Mouse (Mus musculus): ENCODE results near the gene Hectd1.
A peak's percentile ranks its signal among the peaks of the same experiment; 100 is the strongest.

The Hectd1 gene

DNA sequence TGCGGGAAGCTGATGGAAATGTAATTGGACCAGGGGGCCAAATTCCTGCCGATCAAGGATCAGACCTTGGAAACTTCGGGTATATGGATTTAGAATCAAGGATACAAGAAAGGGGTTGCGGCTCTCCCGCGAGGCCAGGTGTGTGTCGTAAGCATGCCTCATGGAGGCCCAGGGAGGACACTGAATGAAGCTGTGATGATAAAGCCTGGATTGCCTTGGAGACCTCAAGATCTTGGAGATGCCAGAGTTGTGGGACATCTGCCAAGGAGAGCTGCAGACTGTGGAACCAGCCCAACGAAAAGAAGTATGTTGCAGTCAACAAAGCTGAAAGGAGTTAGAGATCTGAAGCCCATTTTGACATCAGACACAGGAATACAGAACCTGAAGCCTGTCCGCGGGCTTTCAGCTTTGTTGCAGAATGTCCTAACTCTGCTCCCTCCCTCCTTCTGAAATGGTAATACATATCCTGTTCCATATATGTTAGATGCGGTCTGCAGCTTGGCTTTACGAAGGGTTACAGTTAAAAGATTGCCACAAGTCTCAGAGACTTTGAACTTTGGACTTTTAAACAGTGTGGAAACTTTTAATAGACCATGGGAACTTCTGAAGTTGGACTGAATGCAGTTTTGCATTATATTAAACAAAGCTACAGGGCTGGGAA, 73.3 kb downstream of the Hectd1 start:
- TF ChIP-seq GATA4 (IDR thresholded peaks at IDR 0.05; ENCODE audit: insufficient replicate concordance, low read length), result no peak

DNA sequence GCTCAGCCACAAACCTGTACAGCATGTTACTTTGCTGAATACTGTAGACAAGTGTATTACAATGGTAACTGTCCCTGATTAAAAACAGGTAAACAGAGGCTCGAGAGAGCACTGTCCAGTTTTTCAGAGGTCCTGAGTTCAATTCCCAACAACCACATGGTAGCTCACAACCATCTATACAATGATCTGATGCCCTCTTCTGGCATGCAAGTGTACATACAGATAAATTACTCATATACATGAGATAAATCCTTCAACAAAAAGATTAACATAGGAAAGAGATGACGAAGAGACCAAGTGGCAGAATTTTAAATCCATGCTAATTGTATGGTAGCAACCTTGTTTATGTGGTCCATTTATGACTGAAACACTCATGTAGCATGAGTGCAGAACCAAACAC, 82.0 kb downstream of the Hectd1 start:
- no peak for TF ChIP-seq GATA4 (IDR thresholded peaks at IDR 0.05; ENCODE audit: insufficient replicate concordance, low read length)

DNA sequence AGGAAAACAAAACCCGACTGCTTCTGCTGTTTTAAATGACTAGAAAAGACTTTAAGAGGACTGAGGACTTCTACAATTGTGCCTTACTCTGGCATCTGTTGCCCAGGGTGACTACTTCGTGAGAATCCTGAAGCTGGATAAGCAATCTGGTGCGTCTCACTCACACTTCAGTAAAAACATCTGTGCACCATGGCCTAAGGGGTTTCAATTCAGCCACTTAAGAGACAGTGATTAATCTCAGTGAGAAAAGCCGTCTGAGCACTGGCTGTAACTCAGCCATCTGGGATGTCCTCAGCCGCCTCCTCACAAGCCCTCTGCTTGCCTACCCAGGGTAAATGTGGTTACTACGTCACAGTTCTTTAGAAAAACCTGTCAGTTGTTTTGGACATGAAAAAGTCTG, 84.4 kb downstream of the Hectd1 start:
- TF ChIP-seq GATA4 (IDR thresholded peaks at IDR 0.05; ENCODE audit: insufficient replicate concordance, low read length), result no peak

DNA sequence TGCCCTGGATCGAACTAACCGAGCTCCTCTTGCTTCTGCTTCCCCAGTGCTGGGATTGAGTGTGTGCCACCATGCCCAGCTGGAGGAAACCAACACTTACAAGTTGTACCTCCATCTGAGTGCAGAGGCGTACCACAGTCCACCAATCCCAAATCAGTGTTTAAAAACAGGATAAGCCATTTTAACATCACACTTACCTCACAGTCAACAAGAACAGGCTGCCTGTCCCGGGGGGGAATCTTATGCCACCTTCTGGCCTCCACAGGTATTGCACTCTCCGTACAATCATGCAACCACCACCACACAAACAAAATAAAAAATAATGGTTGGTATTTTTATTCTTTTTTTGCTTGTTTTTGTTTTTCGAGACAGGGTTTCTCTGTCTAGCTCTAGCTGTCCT, 87.6 kb downstream of the Hectd1 start:
- TF ChIP-seq GATA4 (IDR thresholded peaks at IDR 0.05; ENCODE audit: insufficient replicate concordance, low read length), result no peak

DNA sequence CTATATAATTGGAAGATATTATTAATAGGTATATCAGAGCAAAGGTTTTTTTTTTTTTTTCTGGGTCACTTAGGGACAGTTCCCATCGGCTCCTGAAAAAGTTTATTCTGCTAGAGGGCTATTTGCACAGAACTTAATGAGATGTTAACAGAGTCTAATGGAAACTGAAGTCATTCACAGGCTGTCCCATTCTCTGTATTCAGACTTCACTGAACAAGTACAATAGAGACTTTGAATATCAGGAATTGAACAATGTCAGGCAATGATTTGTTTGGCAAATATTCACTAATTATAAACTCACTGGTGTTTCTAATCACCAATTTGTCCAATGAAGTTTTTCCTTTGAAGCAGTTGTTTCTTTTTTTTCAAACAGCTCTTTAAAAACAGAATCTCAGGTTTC, 92.5 kb downstream of the Hectd1 start:
- TF ChIP-seq GATA4 (IDR thresholded peaks at IDR 0.05; ENCODE audit: insufficient replicate concordance, low read length), result no peak

DNA sequence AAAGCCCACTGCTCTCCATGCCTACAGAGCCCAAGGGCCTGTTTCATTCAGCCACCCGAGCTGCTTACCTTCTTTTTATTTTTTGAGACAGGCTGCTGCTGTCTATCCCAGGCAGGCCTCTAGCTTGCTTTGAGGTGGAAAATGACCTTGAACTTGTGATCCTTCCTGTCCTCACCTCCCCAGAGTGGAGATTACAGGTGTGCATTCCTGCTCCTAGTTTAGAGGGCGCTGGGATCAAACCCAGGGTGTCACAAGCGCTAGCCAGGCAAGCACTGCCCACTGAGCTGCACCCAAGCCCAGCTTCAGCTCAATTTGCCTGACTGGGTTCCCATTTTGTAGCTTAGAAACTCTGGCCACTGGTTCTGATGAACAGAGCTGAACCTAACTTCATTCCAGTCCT, 93.0 kb downstream of the Hectd1 start:
- TF ChIP-seq GATA4 (IDR thresholded peaks at IDR 0.05; ENCODE audit: insufficient replicate concordance, low read length), result no peak

DNA sequence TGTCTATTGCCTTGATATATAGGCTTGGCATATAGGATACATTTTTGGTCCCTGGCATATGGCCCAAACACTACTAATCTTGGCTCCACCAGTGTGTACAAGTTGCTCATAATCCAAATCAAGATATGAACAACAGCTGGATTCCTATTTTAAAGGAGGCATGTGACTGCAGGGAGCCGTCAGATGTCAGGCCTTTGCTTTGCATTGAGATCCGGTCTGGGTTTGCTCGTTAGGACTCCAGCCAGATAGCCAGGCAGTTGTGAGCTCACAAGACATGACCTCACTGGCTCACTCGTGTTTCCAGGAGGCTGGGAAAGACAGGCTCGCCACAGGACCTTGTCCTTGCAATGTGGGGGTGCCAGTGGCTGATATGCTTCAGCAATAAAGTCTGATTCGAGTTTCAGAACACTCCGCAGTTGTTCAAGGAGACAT, 93.5 kb downstream of the Hectd1 start:
- TF ChIP-seq GATA4 (IDR thresholded peaks at IDR 0.05; ENCODE audit: insufficient replicate concordance, low read length), result no peak

DNA sequence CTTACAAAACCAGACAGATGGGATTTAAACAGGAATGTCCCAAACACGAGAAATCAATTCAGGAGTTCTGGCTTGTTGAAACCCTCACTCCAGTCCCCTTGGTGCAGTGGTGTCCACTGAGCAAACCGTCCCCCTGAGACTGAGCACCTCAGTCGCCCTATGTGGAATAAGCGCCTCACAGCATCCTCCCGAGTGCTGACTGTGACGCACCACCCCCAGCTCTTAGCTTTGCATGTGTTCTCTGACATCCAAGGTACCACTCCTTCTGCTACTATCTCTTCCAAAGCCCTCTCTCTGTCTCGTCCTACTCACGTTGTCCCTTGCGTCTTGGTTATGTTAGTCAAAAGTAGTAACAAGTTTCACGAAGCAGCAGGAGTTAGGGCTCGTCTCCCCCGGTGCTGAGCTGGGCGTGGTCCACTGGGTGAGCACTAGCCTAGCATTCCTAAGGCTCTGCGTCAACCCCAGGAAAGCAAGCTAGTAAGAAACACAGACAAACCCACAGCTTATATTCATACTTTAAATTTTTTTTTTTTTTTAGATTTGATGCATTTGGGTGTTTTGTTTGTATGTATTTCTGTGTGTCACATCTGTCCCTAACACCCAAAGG, 94.6 kb downstream of the Hectd1 start:
- TF ChIP-seq GATA4 (IDR thresholded peaks at IDR 0.05; ENCODE audit: insufficient replicate concordance, low read length), result no peak

DNA sequence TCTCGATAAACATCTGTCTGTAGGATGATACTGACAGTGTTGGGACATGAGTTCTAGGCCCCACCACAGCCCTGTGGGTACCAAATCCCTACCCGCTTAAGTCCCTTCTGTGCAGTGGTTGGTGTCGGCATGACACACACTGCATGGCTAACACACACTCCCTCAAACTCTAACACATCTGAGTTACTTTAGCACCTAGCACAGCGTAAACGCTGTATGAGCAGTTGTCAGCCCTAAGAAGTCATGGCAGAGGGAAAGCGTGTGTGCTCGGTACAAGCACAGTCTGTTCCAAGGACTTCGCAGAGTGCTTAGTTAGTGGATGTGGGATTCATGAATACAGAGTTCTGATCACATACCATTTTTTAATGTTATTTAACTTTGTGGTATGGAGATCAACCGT, 99.5 kb downstream of the Hectd1 start:
- TF ChIP-seq GATA4 (IDR thresholded peaks at IDR 0.05; ENCODE audit: insufficient replicate concordance, low read length), result no peak

DNA sequence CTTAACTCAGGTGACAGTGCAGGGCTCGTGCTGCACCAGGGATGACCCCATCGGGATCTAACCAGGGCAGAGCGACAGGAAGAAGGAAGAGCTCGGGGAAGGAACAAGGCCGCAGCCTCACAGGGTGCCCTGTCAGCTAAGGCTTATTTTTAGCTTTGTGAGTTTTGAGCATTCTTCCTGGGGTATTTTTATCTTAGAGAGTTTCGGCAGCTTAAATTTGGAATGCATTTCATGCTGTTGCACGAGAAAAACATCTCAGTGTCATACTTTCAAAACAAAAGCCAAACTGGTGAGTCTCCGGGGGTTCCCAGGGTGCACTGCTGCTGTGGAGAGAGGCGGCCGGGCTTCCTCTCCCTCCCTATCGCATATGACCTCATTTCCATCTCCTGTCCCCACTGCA, 100.3 kb downstream of the Hectd1 start:
- TF ChIP-seq GATA4 (IDR thresholded peaks at IDR 0.05; ENCODE audit: insufficient replicate concordance, low read length), result peak; percentile 63; the same call in 1 of the 2 replicates

DNA sequence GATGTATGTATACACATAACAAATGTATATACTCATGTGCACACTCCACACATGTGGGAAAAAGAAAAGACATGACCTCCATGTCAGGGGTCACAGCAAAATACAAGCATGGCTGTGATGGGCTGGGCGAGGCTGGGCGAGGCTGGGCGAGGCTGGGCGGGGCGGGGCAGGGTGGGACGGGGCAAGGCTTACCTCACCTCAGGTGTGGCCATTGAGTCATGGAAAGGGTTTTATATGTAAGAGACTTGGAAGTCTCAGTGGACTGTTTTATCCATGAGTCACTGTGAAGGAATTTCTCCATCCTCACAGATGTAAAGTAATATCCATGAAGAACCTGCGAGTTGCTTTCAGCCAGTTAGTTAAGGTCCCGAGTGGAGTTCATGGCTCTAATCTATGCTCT, 107.5 kb downstream of the Hectd1 start:
- TF ChIP-seq GATA4 (IDR thresholded peaks at IDR 0.05; ENCODE audit: insufficient replicate concordance, low read length), result no peak

DNA sequence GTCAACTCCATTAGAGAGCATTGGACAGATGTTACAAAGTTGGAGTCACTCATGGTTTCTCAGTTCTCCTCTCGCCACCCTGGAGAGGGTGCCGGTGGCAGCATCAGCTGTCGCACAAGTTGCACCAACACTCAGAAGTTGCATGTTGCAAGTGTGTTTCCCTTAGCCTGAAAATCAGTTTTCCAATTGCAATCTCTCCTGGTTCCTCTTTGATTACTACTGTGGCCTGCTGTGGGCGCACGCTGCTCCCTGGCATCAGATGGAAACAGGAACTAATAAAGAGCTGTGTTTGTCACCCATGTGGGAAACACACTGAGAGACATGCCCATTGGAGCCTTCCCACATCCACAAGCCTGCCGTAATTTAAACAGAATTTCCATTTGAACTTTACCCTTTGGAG, 110.7 kb downstream of the Hectd1 start:
- TF ChIP-seq GATA4 (IDR thresholded peaks at IDR 0.05; ENCODE audit: insufficient replicate concordance, low read length), result no peak

DNA sequence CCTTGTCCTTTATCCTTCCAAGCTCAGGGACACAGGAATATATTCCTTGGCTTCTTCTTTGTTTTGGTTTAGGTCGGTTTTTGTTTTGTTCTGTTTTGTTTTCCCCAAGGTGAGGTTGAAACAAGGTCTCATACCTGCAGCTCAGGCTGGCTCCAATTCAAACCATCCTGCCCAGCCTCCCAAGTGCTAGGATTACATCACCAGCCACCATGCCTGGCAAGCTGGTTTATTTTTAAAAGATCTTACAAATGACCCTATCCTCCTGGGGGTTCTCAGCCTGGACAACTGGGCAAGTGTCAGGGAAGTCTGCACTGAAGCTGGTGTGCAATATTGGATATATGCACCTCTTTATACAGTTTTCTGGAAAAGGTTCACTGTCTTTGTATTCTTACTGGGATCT, 116.7 kb downstream of the Hectd1 start:
- TF ChIP-seq GATA4 (IDR thresholded peaks at IDR 0.05; ENCODE audit: insufficient replicate concordance, low read length), result no peak

DNA sequence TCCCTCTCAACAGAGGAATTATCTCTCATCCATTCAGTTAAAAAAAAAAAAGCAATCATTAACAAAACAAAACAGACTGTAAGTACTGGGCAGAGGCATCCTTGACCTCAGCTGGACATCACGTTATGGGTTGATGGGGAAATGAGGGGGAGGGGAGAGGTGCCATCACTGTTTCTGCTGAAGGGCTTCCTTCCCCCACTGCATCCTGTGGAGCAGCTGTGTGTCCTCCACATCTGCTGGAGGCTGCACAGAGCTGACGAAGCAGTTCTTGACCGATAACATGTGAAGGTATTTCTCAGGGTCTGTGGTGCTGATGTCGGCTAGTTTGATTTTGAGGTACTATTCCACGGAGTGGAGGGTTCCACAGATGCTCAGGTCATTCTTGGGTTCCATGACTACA, 119.2 kb downstream of the Hectd1 start:
- peak; percentile 49; the same call in 1 of the 2 replicates for TF ChIP-seq GATA4 (IDR thresholded peaks at IDR 0.05; ENCODE audit: insufficient replicate concordance, low read length)

DNA sequence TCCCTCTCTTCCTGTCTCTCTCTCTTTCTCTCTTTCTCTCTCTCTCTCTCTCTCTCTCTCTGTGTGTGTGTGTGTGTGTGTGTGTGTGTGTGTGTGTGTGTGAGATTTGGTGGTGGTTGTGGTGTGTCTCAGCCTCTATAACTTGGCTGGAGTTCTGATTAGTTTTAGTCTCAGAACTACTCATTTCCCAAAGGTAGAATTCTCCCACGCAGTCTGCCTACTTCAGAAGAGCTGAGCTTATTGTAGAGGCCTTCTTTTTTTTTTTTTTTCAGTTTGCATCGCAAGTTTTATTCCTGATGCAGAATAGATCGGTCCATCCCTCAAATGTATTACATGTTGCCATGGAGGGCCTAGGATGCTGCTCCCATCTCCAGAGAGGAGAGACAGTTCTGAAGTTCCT, 119.6 kb downstream of the Hectd1 start:
- no peak for TF ChIP-seq GATA4 (IDR thresholded peaks at IDR 0.05; ENCODE audit: insufficient replicate concordance, low read length)

DNA sequence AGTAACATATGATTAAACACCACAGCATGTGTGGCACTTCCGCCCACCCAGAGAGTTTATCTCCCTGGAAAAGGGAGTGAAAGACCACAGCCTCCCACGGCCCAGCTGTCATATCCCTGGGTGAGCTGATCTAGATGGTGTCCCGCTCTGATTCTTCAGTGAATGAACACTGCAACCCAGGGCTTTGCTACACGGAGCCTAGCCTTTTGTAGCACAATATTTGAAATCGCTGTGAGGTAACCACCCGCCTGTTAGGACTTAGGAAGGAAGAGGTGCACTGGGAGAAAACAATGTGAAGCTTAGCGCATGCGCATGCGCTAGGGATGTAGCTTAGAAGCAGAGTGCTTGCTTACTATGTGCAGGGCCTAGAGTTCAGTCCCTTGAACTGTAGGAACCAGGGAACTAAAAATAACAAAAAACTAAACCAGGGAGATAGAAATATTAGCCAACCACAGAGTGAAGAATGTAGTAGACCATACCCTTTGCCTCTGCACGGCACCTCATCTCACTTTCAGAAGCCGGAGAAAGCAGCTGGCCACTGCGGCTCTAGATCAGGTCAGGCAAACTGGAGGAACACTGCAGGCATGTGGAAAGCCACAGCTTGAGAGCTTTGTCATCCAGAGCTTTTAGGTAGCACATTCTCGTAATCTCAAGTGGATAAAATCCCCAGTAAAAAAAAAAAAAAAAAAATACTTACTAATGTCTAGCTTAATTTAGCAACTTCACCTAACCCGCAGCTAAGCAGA, 120.2 kb downstream of the Hectd1 start:
- TF ChIP-seq GATA4 (IDR thresholded peaks at IDR 0.05; ENCODE audit: insufficient replicate concordance, low read length), result no peak
